Mouse (Mus musculus) frontal cortex, postnatal 25 days (tissue): ENCODE data around the gene Cntnap5b.
"Not testable (repeated sequence)": the region's sequence is repeated elsewhere in the genome, so short reads cannot be mapped to it uniquely, and the experiment has no call there.

Experiments
- DNase-seq, 2 experiments: peaks; one replicate each; pipeline ENCODE4 v3.0.0; 2022; ENCODE audit warnings: low spot score in 2 of 2

Cntnap5b gene

DNA sequence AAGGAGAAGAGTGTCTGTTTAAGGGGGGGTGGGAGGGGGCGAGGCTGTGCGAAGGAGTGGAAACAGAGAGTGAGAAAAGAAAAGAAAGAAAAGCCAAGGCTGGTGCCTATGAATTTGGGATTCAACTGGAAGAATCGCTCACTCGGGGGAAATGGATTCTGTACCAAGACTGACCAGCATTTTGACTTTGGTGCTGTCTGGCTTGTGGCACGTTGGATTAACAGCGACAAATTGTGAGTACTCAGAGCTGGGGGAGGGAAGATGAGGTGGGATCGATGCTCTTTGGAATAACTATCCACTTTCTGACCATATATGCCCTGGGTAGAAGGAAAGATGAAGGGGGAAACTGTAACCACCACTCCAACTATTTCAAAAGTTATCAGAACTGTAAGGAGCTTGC, at the start of gene Cntnap5b:
Gene Cntnap5b, plus strand, starts transcription at position 152 of the 400 bp plus-strand sequence.
- no peak for DNase-seq

DNA sequence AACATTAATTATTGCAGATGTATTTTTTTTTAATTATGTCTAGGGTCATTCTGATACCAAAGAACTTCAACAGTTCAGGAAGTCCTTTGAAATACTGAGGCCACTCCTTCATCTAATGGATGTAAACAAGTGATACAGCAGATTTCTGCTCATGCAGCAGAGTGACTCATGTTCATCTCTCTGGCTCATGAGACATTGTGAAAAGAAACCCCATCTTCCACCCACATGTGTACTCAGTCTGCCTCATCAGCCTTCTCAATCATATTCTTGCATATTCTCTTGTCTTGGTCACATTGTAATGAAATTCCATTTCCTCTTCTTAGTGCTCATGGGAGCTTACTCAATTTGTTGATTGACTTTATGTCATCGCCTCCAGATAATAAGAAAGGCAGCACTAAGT, 12.6 kb upstream of the Cntnap5b start:
- no peak for DNase-seq

DNA sequence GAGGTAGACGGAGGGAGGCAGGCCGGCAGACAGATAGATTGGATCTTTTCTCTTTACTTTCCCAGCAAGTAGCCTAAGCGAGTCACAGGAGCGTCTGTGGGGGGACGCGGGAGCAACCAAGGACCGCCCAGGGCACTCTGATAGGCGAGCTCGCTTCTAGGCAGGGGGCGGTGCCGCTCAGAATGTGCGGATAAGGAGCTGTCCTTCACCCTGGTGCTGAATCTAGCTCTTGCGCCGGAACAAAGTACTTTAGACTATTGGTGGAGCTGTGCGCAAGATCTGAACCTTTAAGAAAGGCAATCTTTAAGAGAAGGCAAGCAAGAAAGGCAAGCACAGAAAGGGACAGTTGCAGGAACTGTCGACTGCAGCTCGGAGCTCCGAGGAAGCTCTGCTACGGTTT, 382 bp upstream of the Cntnap5b start:
- peak in 1 of 2 experiments; percentile 31 for DNase-seq

DNA sequence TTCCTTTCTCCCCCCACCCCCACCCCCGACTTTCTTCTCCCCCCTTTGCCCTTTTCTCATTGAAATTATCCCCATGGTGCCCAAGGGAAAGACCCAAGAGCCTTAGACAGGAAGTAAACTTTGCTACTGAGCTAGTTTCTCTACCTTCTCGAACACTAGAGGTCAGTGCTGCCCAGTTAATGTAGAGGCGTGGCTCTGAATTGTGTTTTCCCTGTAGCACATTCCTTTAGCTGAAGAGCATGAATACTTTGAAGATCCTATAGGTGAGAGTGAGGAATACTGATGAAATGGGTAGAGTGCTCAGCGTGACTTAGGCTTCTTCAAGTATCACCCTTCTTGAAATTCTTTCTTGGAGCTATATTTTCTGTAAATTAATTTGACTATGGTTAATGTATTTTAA, 1.6 kb downstream of the Cntnap5b start:
- peak in 1 of 2 experiments; percentile 12 for DNase-seq

DNA sequence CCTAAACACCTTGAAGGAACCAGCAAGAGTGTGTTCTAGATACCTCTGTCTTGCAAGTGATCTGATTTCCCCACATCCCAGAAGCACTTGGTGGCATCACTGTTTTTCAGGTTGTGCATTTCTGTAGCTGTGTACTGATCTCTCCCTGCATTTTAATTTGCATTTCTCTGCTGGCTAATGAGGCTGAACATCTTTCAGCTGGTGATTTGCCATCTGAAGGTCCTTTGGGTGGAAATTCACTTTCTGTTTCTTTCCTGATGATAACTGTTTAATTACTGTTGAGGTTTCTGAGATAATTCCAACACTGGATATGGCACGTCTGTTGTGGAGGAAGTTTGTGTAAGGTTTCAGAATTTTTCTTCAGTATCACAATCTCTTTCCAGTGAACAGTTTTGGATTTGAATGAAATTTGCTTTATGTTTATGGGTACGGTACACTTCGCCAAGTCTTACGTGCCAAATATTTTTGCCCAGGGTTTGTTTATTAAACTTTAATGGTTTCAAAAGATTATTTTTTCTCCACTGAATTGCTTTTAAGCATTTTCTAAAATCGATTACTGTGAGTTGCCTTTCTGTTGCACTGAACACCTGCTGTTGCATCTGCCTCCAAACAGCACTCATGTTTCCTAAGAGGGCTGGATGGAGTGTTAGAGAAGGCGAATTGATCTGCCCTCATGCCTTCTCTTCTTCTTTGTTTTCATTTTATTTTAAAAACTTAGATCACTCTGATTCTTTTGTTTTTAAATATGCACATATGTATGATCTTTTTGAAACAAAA, 41.0 kb downstream of the Cntnap5b start:
- no peak for DNase-seq

DNA sequence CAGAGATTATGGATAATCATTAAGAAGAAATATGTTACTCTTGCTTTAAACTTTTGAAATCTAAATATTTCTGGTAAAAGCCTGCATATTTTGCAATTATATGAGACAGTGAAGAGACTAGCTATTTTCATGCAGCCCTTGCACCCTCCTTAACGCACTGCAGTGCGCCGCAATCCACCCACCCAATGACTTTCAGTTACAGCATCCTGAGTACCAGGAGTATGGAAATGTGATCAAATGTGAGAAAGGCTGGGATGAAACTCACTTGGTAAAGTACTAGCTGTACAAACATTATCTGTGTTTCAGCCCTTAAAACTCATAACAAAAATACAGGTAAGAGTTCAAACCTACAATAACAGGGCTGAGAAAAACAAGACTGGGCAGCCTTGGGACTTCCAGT, 99.8 kb downstream of the Cntnap5b start:
- no peak for DNase-seq

DNA sequence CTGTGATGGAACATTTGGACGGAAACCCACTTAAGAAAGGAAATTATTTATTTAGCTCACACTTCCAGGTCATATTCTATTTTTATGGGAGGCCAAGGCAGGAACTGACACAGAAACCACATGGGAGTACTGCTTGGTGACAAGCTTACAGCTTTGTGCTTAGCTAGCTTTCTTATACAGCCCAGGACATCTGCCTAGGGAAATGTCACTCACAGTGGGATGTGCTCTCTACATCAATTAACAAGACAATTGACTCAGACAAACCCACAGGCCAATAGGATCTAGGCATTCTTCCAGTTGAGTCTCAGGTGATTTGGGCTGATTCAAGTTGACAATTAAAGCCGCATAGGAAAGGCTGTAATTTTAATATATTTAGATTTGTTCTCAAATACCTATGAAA, 135.2 kb downstream of the Cntnap5b start:
- no peak for DNase-seq

GRCm38 (mm10) chr1:99943515-99943914, 170.9 kb downstream of the Cntnap5b start:
- no peak for DNase-seq

DNA sequence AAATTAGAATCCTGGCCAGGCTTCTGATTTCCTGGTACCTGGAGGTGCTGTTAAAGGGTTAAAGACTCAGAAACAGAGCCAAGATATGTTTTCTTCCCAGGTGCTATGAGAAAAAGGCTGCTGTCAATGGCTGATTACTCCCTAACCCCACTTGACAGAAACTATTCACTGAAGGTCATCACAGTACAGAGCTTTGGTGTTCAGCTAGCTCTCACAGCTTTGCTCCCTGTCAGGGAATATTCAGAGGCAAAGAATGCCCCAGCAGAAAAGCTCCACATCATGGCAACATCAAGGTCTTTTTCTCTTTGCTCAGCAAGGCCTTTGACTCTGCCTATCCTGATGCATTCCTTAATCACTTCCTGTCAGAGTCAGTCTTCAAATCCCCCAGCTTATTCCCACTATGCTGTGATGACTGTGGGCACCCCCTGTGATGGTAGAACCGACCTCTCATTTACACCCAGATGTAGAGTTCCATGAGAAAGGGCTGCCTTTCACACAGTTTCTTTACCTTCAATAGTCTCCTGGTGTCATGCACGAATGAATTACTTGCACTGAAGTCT, 186.9 kb downstream of the Cntnap5b start:
- no peak for DNase-seq

- no peak for DNase-seq
Measured at GRCm38 (mm10) chr1:99967300-99968089, 194.9 kb downstream of the Cntnap5b start.

- no peak for DNase-seq
Measured at GRCm38 (mm10) chr1:99970184-99971086, 197.9 kb downstream of the Cntnap5b start.

DNA sequence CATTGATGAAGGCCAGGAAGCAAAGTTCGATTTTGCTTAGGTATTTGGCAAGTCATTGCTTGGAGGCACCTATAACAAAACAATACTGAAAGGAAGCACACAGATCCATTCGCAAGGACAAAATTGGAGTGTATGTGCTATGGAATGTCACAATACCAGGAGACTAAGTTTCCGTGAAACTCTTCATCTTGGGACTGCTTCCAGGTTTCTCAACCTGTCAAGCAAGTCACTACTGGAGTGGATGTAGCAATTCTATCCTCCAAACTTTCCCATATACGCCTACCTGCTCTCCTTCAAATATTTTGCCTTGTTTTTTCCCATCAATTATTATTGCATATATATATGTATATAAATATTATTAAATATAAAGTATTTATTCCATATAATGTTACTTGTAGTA, 228.7 kb downstream of the Cntnap5b start:
- DNase-seq, result not testable (repeated sequence)

GRCm38 (mm10) chr1:100006021-100006745, 233.6 kb downstream of the Cntnap5b start:
- DNase-seq, result no peak

GRCm38 (mm10) chr1:100041808-100042207, 269.2 kb downstream of the Cntnap5b start:
- DNase-seq, result no peak

- DNase-seq, result no peak
Measured at GRCm38 (mm10) chr1:100079812-100080211, 307.2 kb downstream of the Cntnap5b start.

- no peak for DNase-seq
Measured at GRCm38 (mm10) chr1:100100516-100100915, 328.0 kb downstream of the Cntnap5b start.

DNA sequence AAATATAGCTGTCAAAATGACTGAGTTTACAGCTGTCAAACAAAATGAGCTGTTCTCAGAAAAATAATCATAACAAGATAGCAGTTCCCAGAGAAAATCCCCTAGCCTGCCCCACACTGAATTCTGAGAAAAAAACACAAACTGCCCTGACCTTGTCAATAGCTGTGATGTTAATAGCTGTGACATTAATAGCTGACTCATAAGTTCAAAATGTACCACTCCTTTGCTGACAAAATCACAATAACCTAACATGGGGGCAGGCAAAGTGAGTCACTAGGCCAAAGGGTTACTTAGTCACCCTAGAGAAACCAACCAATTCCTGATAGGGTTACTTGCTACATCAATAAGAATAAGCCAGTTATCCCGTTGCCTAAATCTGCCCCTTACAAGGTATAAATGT, 328.5 kb downstream of the Cntnap5b start:
- no peak for DNase-seq

DNA sequence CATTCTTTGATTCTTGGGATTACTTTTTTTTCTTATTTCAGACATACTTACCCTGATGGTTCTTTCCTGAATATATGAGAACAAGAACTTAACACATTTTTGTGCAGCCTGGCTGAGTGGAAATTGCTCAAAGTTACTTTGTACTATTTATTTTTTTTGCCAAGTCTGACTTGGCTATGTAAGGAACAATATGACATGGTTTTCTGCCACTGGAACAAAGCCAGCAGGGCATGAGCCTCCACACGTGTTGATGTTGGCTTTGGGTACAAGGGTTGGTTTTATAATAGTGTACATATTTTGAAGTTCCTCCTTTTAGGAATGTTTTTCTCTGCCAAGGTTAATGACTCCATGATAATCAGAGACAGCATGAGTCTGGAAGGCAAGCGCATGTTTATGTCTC, 331.8 kb downstream of the Cntnap5b start:
- DNase-seq, result no peak

- no peak for DNase-seq
Measured at GRCm38 (mm10) chr1:100122410-100122935, 349.9 kb downstream of the Cntnap5b start.

DNA sequence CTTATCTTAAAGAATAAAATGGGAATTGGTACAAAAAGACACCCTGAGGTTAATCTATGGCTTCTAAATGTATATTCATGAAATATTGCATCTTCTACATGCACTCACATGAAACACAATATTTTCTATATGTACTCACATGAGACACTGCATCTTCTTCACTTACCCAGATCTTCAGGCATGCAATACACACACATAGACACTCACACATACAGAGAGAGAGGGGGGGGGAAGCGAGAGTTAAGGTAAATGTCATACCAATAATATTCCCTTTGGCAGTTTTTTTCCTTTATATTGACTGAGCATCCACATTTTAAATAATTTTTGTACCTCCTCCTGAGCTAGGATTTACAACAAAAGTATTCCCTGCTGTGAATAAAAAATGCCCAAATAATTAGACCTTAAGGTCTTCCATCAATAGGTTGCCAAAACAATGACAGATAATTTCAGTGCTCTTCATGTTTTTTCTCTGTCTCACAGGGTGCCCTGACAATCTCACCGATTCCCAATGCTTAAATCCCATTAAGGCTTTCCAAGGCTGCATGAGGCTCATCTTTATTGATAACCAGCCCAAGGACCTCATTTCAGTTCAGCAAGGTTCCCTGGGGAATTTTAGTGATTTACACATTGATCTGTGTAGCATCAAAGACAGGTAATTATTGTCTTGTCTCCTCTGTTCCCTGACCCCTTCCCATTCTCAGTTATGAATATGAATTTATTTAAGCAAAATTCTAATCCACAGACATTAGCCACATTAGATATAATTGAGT, 391.2 kb downstream of the Cntnap5b start:
- no peak for DNase-seq
